12 mouse cellular contexts compared by ENCODE assay signal in the genomic region with DNA sequence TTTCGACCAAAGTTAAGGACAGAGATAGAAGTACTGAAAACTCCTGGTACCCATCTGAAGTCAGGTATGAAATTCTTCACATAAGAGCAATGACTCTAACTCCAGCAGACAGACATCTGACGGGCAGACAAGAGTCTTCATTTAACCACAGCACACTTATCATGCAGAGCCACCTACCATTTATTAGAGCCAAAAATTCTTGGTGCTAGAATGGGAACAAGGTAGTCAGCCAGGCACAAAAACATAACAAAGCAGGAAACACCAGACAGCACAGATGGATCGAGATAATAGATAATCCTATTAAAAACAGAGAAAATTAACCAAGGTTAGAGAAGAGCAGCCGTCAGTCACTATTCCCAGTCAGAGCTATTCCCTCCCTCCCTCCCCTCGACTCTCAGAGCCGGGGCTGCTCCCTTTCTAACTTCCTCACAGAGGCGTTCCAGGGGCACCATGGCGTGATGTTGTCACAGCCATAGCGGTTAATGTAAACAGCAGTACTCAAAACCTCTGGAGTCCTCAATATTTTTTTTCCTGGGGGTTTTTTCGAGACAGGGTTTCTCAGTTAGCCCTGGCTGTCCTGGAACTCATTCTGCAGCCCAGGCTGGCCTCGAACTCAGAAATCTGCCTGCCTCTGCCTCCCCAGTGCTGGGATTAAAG. TPM values are rescaled to one million over a fixed set of nuclear protein-coding genes. Genes with fewer than 3 reads are reported as not detected.
A peak's percentile ranks its signal among the peaks of the same experiment; 100 is the strongest.
DNase-seq lines count a peak whose midpoint lies in the region; ATAC-seq lines count a peak whose summit lies in the region.
"Had no signal": no experiment of that assay in that cellular context is flagged by ENCODE, and none has a peak within 500 bp of the region (broad histone marks: within the 10 kb centered on the region; RNA-seq: fewer than 3 reads in every experiment).

No protein-coding gene starts in this region.

- no peak overlapping the region for H3K9ac ChIP-seq in intestine, embryonic 15.5 days
- no peak overlapping the region for H3K9ac ChIP-seq in intestine, embryonic 16.5 days (ENCODE audit: low read depth, low read length)
- 0 out of 2 replicates have a peak overlapping the region, but pooled peaks have one; percentile 13 for H3K9ac ChIP-seq in forebrain, embryonic 14.5 days (ENCODE audit: low read length)

- ATAC-seq in intestine, embryonic 15.5 days = no peak
- ATAC-seq in intestine, embryonic 16.5 days = no peak
- no peak for ATAC-seq in forebrain, embryonic 14.5 days

- 0 out of 2 replicates have a peak, but pooled peaks cover 10% of the 10 kb centered on the region for H3K36me3 ChIP-seq in intestine, embryonic 15.5 days
- peaks cover 7% of the 10 kb centered on the region for H3K36me3 ChIP-seq in intestine, embryonic 16.5 days (ENCODE audit: control insufficient read depth, insufficient read depth, low read length)
- peaks cover 39% of the 10 kb centered on the region for H3K36me3 ChIP-seq in forebrain, embryonic 14.5 days (ENCODE audit: control insufficient read depth, insufficient read depth, low read length)

- no peak overlapping the region for H3K27ac ChIP-seq in intestine, embryonic 15.5 days
- H3K27ac ChIP-seq in intestine, embryonic 16.5 days (ENCODE audit: low read length) = no peak overlapping the region
- H3K27ac ChIP-seq in forebrain, embryonic 14.5 days (ENCODE audit: low read depth, low read length) = no peak overlapping the region

- intact Hi-C loops in left cerebral cortex, postnatal 14 days (cut with DNase I) = no loop called here

- DNase-seq in retina, postnatal 1 day = peak; percentile 21
- DNase-seq in retina, embryonic 14.5 days (ENCODE audit: low spot score) = no peak
- DNase-seq in forebrain, embryonic 14.5 days (ENCODE audit: low spot score) = no peak
- no peak for DNase-seq in left cerebral cortex, postnatal 14 days (ENCODE audit: low spot score in 2 of 2)
- no peak for DNase-seq in ovary, postnatal 14 days (ENCODE audit: low spot score)
- DNase-seq: embryo, embryonic 11 days; gastrocnemius, postnatal 14 days; heart, postnatal 36 days; left cerebral cortex, postnatal 4 days; thymus, adult 2 months had no signal

- H3K4me1 ChIP-seq in intestine, embryonic 15.5 days (replicated peaks) = peaks cover 19% of the 10 kb centered on the region
- peaks cover 18% of the 10 kb centered on the region; the same call in 1 of the 2 replicates for H3K4me1 ChIP-seq in intestine, embryonic 16.5 days (ENCODE audit: control insufficient read depth, insufficient read depth, low read length)
- peaks cover 20% of the 10 kb centered on the region for H3K4me1 ChIP-seq in forebrain, embryonic 14.5 days (ENCODE audit: control insufficient read depth, insufficient read depth, low read length)

- H3K4me2 ChIP-seq in intestine, embryonic 15.5 days (replicated peaks) = peak overlapping the region; percentile 82
- H3K4me2 ChIP-seq in intestine, embryonic 16.5 days (ENCODE audit: low read depth, low read length) = no peak overlapping the region
- H3K4me2 ChIP-seq in forebrain, embryonic 14.5 days (ENCODE audit: low read length) = no peak overlapping the region

- no peak overlapping the region for H3K4me3 ChIP-seq in intestine, embryonic 15.5 days (replicated peaks)
- no peak overlapping the region for H3K4me3 ChIP-seq in intestine, embryonic 16.5 days (ENCODE audit: low read length)
- H3K4me3 ChIP-seq in forebrain, embryonic 14.5 days (ENCODE audit: low read depth, low read length) = no peak overlapping the region

- WGBS in intestine, embryonic 15.5 days = 58% methylated on average over 11 of the region's 11 CpGs
- 55% methylated on average over 11 of the region's 11 CpGs for WGBS in intestine, embryonic 16.5 days
- WGBS in forebrain, embryonic 14.5 days = 66% methylated on average over 11 of the region's 11 CpGs

- no peaks in the 10 kb centered on the region for H3K9me3 ChIP-seq in intestine, embryonic 15.5 days
- no peaks in the 10 kb centered on the region for H3K9me3 ChIP-seq in intestine, embryonic 16.5 days (ENCODE audit: control insufficient read depth, low read length)
- no peaks in the 10 kb centered on the region for H3K9me3 ChIP-seq in forebrain, embryonic 14.5 days (replicated peaks; ENCODE audit: control insufficient read depth, low read length)

- H3K27me3 ChIP-seq in intestine, embryonic 15.5 days (replicated peaks) = no peaks in the 10 kb centered on the region
- H3K27me3 ChIP-seq in intestine, embryonic 16.5 days (replicated peaks; ENCODE audit: control insufficient read depth, insufficient read depth, low read length) = no peaks in the 10 kb centered on the region
- no peaks in the 10 kb centered on the region for H3K27me3 ChIP-seq in forebrain, embryonic 14.5 days (replicated peaks; ENCODE audit: control insufficient read depth, insufficient read depth, low read length)

RNA-seq across cellular contexts. Expression of a gene that starts 3.1 kb away (rescaled TPM):
- 477 and 625 TPM in 2 replicates for polyA plus RNA-seq in intestine, embryonic 15.5 days (2015; fragmentation: Nextera tagmentation; extraction: Ambion mirVana)
- 488 and 495 TPM in 2 replicates for polyA plus RNA-seq in intestine, embryonic 16.5 days (2015; fragmentation: Nextera tagmentation; extraction: Ambion mirVana)
- polyA plus RNA-seq in forebrain, embryonic 14.5 days (2014; fragmentation: Nextera tagmentation; extraction: Ambion mirVana) = 440 and 445 TPM in 2 replicates
- total RNA-seq in left cerebral cortex, postnatal 14 days (2021) = 100 to 1,000 TPM; 239 to 272 TPM

RNA-seq across cellular contexts. Expression of a gene that starts 10.4 kb away (rescaled TPM):
- 746 and 766 TPM in 2 replicates for polyA plus RNA-seq in intestine, embryonic 15.5 days (2015; fragmentation: Nextera tagmentation; extraction: Ambion mirVana)
- polyA plus RNA-seq in intestine, embryonic 16.5 days (2015; fragmentation: Nextera tagmentation; extraction: Ambion mirVana) = 594 and 625 TPM in 2 replicates
- 520 and 717 TPM in 2 replicates for polyA plus RNA-seq in forebrain, embryonic 14.5 days (2014; fragmentation: Nextera tagmentation; extraction: Ambion mirVana)
- total RNA-seq in left cerebral cortex, postnatal 14 days (2021) = 100 to 1,000 TPM; 354 to 364 TPM
